Mouse (Mus musculus): ENCODE results near the gene Tppp3.

DNA sequence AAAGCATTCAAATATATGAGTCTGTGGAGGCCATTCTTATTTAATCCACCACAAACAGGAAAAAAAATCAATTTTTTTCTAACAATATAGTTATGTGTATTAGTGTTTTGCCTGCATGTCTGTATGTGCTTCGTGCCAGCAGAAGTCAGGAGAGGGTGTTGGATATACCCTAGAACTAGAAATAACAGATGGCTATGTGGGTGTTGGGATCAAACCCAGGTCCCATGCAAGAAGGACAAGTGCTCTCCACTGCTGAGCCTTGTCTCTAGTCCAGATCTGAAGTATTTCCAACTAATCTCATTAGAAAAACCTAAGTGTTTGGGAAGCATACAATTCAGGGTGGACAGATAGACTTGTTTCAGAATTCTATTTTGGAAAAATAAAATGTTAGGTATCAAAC lies 49.3 kb downstream of the Tppp3 start:
- TF ChIP-seq CTCF (IDR thresholded peaks at IDR 0.05), result no peak
- no peak for TF ChIP-seq EP300 (IDR thresholded peaks at IDR 0.05; ENCODE audit: insufficient read depth, low read depth, low read length)
